Comparison of ENCODE assay signal across 15 mouse cellular contexts in genomic region chr6:64862901-64863300, GRCm38 (mm10).
"Had no signal": no experiment of that assay in that cellular context is flagged by ENCODE, and none has a peak within 500 bp of the region (broad histone marks: within the 10 kb centered on the region; RNA-seq: fewer than 3 reads in every experiment).

No protein-coding gene starts in this region.

- H3K27me3 ChIP-seq: neural tube, embryonic 13.5 days; neural tube, embryonic 15.5 days; stomach, embryonic 15.5 days had no signal

- H3K9ac ChIP-seq: neural tube, embryonic 13.5 days; neural tube, embryonic 15.5 days; stomach, embryonic 15.5 days had no signal

- H3K9me3 ChIP-seq: neural tube, embryonic 13.5 days; neural tube, embryonic 15.5 days; stomach, embryonic 15.5 days had no signal

- H3K27ac ChIP-seq: neural tube, embryonic 13.5 days; neural tube, embryonic 15.5 days; stomach, embryonic 15.5 days had no signal

- DNase-seq: retina, postnatal 1 day; right cerebral cortex, adult 18-20 months; right cerebral cortex, postnatal 14 days; right cerebral cortex, postnatal 25 days; right cerebral cortex, postnatal 4 days; spleen, adult 18-20 months; thymus, adult 18-20 months; thymus, adult 2 months; thymus, postnatal 14 days; thymus, postnatal 25 days; thymus, postnatal 36 days; thymus, postnatal 4 days had no signal

- H3K36me3 ChIP-seq: neural tube, embryonic 13.5 days; neural tube, embryonic 15.5 days; stomach, embryonic 15.5 days had no signal

- H3K4me2 ChIP-seq: neural tube, embryonic 13.5 days; neural tube, embryonic 15.5 days; stomach, embryonic 15.5 days had no signal

- H3K4me3 ChIP-seq: neural tube, embryonic 13.5 days; neural tube, embryonic 15.5 days; stomach, embryonic 15.5 days had no signal

- H3K4me1 ChIP-seq: neural tube, embryonic 13.5 days; neural tube, embryonic 15.5 days; stomach, embryonic 15.5 days had no signal
